Mouse (Mus musculus) layer of hippocampus, postnatal 36 days (tissue): ENCODE data around the gene Hs3st4. TPM values are rescaled to one million over a fixed set of nuclear protein-coding genes. Genes with fewer than 3 reads are reported as not detected.

Source experiments
- DNase-seq, 2 experiments: peaks; one replicate each; pipeline ENCODE4 v3.0.0; 2022
- total RNA-seq, 2 experiments: library from RNA; stranded (reverse); gene quantifications; 2 replicates each; pipeline ENCODE4 v1.2.3; 2021

Gene Hs3st4
- total RNA-seq: 100 to 1,000 TPM in 1 of 2 experiments, 10 to 100 TPM in 1; 86.3 to 107 TPM

DNA sequence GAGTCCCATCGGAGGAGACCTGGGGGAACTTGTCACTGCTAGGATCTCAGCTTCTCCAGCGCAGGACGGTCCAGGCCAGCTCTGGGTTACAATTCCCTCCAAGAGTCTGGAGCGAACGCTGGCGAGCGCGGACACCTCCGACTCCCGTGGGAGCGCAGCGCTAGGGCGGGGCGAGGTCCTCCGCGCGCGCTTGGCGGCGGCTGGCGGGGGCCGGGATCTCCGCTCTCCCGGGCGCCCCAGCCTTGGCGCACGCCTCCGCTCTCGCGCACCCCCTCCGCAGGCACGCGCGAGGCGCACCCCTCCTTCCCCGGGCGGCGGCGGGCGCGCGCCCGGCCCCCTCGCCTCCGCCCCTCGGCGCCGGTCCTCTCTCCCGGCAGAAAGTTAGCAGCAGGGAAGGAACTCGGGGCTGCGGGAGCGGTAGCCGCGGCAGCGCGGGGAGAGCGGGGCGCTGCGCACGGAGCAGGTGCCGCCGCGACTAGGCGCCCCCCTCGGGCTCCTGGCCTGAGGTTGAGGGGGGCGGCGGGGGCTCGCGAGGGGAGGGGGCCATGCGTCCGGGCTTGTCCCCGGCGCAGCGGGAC lies at the start of gene Hs3st4:
Gene Hs3st4, plus strand, starts transcription at position 409 of the 578 bp plus-strand sequence.
- peak; percentile 27 to 32 for DNase-seq

GRCm38 (mm10) chr7:123946836-123947235 lies 35.8 kb upstream of the Hs3st4 start:
- no peak for DNase-seq

DNA sequence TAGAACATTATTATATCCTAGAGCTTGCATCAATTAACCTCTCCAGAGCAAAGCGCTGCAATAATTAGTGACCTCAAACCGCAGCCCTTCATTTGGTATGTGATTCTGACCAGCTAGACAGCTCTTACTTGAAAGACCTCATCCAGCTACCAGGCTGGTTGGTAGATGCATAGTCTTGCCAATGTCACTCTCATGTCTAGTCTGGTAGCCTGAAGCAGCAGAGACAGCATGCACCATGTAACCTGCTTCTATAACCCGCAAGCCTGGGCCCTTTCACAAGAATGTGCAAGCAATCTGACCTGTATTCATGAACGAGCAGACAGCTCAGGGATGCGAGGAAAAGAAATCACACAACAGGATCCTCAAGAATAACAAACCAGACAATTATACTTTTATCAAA lies 19.6 kb upstream of the Hs3st4 start:
- no peak for DNase-seq

DNA sequence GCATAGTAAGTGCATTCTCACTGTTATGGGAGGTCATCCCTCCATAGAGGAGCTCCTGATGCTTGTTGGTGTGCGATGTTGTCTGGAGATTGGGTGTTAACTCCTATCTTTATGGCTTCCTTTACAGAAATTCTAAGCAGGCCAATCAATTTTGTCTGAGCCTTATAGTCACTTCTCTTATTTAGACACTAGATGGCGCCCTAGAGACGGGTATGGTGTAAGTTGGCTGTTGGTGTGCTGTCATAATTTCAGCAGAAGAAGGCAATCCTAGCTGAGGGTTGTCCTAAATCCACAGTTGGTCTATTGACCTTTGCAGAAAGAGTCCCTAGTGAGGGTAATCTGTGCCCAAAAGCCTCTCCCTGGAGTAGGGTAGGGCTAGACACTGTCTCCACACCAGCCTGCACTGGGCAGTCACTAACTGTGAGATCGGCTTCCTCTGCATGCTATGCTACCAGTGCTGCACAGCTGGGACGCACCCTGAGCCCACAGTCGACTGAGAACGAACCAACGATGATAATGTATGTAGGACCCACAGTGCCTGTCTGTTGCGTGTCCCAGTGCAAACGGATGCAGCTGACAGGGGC lies 18.0 kb upstream of the Hs3st4 start:
- no peak for DNase-seq

GRCm38 (mm10) chr7:123965515-123965914 lies 17.2 kb upstream of the Hs3st4 start:
- DNase-seq: no peak

GRCm38 (mm10) chr7:123975441-123975840 lies 7.2 kb upstream of the Hs3st4 start:
- DNase-seq: no peak

DNA sequence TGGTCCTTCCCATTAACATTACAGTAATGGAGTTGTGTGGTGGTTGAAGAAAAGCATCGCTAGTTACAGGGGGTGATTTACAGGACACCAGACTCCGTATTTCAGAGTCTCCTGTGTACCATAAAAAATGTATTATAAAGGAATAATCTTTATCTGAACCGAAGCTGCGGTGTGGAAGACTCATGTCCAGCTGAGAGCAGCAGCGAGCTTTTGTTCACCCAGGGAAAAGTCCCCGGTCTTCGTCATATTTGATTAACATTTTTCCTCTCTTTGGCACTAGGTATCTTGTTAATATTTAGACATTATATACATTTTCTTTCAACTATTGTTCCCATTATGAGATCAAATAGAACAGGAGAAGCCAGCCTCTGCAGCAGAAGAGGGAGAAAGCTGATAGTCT lies 1.2 kb upstream of the Hs3st4 start:
- DNase-seq: no peak

DNA sequence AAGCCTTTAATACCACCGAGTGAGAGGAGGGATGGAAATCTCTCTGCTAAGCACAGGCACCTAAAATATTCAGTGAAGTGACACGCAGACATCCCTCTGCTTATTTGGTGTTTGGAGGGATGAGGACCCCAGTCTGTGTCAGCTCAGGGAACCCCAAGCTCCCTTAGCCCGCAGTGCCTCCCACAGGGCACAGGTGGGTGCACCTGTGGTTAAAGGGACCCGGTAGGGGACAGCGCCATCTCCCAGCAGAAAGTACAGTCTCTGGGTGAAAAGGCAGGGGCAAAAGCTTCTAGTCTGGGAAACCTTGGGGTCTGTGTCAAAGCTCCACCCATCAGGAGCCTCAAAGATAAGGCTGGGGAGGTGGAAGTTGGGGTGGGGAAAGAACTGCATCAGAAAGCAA lies 659 bp upstream of the Hs3st4 start:
- DNase-seq: no peak

GRCm38 (mm10) chr7:123983177-123984046 lies 743 bp downstream of the Hs3st4 start:
- peak in 1 of 2 experiments; percentile 15 for DNase-seq

- DNase-seq: no peak
Measured at GRCm38 (mm10) chr7:123992121-123992520, 9.5 kb downstream of the Hs3st4 start.

DNA sequence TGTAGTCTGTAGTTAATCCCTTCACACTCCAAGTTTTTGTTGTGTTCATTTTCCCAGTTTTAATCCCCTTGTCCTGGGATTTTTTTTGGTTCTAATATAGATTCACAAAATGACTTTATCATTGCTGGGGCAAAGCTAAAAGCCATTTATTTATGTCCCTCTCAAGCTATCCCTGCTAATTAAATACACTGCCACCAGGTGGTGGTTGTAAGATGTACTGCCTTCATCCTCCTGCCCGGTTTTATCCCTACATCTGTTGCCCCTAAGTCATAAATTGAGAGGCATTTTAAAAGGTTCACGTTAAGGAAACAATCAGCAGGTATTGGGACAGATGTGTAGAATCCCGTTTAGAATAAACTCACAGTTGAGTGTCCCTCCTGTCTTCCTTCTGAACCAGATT lies 14.6 kb downstream of the Hs3st4 start:
- DNase-seq: no peak

GRCm38 (mm10) chr7:123998601-123999000 lies 15.9 kb downstream of the Hs3st4 start:
- peak in 1 of 2 experiments; percentile 15 for DNase-seq

DNA sequence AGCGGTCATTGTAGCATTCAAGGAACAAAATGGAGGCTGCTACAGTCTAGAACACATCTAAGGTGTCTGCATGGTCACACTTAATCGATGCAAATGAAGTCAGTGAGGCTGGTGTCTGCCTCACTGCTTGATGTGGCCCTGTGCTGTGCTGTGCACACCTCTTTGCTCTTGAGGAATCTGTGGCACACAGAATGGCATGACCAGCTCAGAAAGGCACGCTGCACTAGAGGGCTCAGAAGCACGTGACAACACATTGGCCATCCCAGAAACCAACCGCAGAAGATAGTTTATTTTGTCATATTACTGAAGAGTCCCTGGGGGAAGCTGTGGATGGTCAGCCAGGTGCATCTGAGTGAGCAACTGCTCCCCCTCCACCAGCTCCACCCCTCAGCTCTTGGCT lies 44.2 kb downstream of the Hs3st4 start:
- no peak for DNase-seq

DNA sequence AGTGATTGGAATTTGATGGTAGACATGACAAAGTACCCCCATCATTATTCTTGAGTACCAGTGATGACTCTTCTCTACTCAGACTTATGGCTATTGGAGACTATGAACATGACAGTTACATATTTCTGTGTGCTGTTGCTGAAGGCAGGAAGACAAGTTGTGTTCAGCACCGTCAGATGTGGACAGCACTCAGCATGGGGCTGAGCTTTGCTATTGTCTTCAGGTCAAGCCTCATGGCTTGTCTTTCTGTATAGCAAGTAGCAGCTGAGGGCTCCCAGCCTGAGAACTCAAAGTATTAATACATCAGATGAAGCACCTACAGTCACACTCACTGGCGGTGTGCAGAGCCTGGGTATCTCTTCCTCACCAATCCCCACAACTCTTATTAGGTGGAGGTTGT lies 49.6 kb downstream of the Hs3st4 start:
- DNase-seq: no peak

- DNase-seq: no peak
Measured at GRCm38 (mm10) chr7:124033332-124033731, 50.7 kb downstream of the Hs3st4 start.

DNA sequence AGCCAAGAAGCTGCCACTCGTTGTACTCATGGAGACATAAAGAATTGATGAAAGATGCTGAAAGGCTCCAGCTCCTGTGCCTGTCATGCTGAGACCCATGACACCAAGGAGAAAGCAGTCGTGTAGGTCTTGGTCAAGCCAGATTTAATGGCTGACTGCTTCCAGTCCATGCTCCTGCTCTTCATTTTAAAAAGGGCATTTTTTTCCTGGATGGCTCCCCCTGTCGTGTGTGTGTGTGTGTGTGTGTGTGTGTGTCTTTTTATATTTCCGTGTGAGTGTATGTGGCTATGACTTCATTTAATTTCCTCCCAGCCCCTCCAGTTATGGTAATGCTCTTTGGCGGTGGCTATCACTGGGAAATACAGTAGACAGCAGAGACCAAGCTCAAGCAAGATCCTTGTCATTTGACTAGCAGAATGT lies 54.6 kb downstream of the Hs3st4 start:
- DNase-seq: no peak

DNA sequence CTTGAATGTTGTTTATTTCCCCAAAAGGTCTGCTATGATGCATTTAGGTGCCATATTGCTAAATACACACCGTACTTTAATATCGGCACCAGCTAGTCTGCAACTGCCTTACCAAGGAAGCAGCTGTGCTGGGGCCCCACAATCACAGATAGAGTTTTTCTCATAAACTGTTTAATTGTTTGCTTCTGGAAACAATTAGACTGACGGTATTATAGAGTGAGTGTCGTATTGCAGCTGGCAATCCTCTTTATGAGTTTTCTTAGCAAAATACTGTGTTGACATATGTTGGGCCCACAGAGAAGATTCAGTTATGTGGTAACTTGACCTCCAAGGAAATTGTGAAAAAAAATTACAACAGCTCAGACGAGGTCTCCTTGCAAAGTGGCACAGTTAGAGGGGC lies 56.5 kb downstream of the Hs3st4 start:
- DNase-seq: no peak

- no peak for DNase-seq
Measured at GRCm38 (mm10) chr7:124047382-124047781, 64.7 kb downstream of the Hs3st4 start.

- peak in 1 of 2 experiments; percentile 36 for DNase-seq
Measured at GRCm38 (mm10) chr7:124048971-124049370, 66.3 kb downstream of the Hs3st4 start.

- DNase-seq: no peak
Measured at GRCm38 (mm10) chr7:124050421-124050820, 67.8 kb downstream of the Hs3st4 start.

DNA sequence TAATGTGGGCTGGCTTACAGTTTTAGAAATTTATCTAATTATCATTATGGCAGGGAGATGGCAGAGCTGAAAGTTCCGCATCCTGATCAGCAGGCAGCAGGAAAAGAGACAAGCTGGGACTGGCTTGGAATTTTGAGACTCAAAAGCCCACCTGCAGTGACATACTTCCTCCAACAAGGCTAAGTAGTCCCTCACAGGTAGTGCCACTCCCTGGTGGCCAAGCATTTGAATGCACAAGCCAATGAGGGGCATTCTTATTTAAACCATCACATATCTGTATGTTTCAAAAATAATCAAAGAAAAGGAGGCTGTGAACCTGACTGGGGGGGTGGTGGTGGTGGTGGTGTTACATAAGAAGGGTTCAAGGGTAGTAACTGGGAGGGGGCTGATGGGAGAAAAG lies 101.1 kb downstream of the Hs3st4 start:
- DNase-seq: no peak

DNA sequence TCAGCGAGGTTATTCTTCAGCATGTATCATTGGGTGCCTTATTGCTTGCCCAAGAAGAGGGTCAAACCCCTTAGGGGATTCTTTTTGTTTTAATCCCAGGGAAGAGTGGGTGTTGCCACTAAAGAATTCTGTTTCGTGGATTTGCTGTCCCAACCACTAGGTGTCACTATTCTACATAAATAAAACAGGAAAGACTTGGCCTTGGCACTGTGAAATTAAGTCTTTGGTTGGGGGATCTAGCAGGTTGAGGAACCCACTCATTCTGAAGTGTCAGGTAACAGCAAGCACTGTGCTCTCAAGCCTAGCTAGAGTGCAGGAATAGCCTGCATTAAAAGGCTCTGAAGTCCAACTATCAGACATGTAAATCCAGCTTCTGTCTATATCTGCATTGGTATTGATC lies 146.3 kb downstream of the Hs3st4 start:
- DNase-seq: peak in 1 of 2 experiments; percentile 19

GRCm38 (mm10) chr7:124131312-124131711 lies 148.6 kb downstream of the Hs3st4 start:
- peak; percentile 74 to 77 for DNase-seq

- DNase-seq: no peak
Measured at GRCm38 (mm10) chr7:124136133-124136532, 153.5 kb downstream of the Hs3st4 start.
